In the genomic region with DNA sequence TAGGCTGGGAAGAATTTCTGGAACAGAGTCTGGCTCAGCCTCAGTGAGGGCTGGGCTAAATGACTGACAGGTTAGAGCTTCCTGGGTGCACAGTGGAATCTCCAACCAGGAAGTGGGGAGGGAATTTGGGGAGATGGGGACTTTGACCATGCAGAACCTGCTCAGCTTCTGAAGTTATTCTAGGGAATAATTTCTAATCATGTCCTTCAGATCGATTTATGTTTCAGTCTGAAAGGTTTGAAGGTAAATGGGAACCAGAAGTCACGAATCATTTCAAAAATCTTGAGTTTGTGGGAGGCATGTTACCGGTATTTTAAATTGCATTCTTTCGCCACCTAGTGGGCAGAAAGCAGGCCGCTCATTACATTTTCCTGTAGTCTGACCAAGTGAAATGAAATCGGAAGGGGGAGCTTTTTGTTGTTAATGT, we compare ENCODE assay signal across 8 mouse cellular contexts.
A peak's percentile ranks its signal among the peaks of the same experiment; 100 is the strongest.
DNase-seq lines count a peak whose midpoint lies in the region; ATAC-seq and TF ChIP-seq lines count a peak whose summit lies in the region.

No protein-coding gene starts in this region.

- 3% methylated on average over 6 of the region's 6 CpGs for WGBS in forebrain, postnatal 0 days
- WGBS in macrophage (ENCODE audit: missing documents) = 3% methylated on average over 6 of the region's 6 CpGs

- TF ChIP-seq CTCF in forebrain, postnatal 0 days (IDR thresholded peaks at IDR 0.05; ENCODE audit: low read depth) = peak; percentile 85
- peak; percentile 82 for TF ChIP-seq CTCF in left cerebral cortex, adult 2 months (IDR thresholded peaks at IDR 0.05)

- H3K4me3 ChIP-seq in forebrain, postnatal 0 days (ENCODE audit: low read depth, low read length) = peak overlapping the region; percentile 11; the same call in 1 of the 2 replicates
- H3K4me3 ChIP-seq in left cerebral cortex, adult 2 months = 0 out of 2 replicates have a peak overlapping the region, but pooled peaks have one; percentile 10
- H3K4me3 ChIP-seq in macrophage (ENCODE audit: inconsistent target) = no peak overlapping the region

- DNase-seq in adrenal gland, adult 18-20 months (ENCODE audit: low spot score in 2 of 2) = peak; percentile 32 to 35
- no peak for DNase-seq in adrenal gland, adult 8-10 months
- DNase-seq in c-Kit-positive CD71-positive TER-119-positive erythroid progenitor cells, embryonic 14.5 days (ENCODE audit: low spot score) = peak; percentile 62
- peak; percentile 84 for DNase-seq in forebrain, postnatal 0 days
- peak; percentile 87 for DNase-seq in induced T-regulatory cell, adult 2 months (ENCODE audit: low read depth)
- DNase-seq in left cerebral cortex, adult 2 months (ENCODE audit: extremely low spot score in 1 of 2, low spot score in 2 of 2) = peak; percentile 41 to 46
- DNase-seq in spleen, postnatal 10 days (ENCODE audit: low spot score in 2 of 2) = peak; percentile 13 to 52

- no peak overlapping the region for H3K27ac ChIP-seq in forebrain, postnatal 0 days (ENCODE audit: low read depth, low read length)
- 0 out of 2 replicates have a peak overlapping the region, but pooled peaks have one; percentile 26 for H3K27ac ChIP-seq in left cerebral cortex, adult 2 months
- H3K27ac ChIP-seq in macrophage = peak overlapping the region; percentile 92

- H3K27me3 ChIP-seq in forebrain, postnatal 0 days (ENCODE audit: insufficient read depth, low read length) = no peaks in the 10 kb centered on the region

- no peaks in the 10 kb centered on the region for H3K36me3 ChIP-seq in forebrain, postnatal 0 days (ENCODE audit: insufficient read depth)
- peaks cover 52% of the 10 kb centered on the region for H3K36me3 ChIP-seq in macrophage (ENCODE audit: inconsistent target)

- peaks cover 78% of the 10 kb centered on the region for H3K79me2 ChIP-seq in macrophage (ENCODE audit: inconsistent target)

- H3K9me3 ChIP-seq in forebrain, postnatal 0 days (ENCODE audit: low read length) = no peaks in the 10 kb centered on the region

- ATAC-seq in forebrain, postnatal 0 days = peak; percentile 66

- intact Hi-C loops in left cerebral cortex, adult 2 months (cut with DNase I) = loop anchor here (2.0 to 10.0 kb wide), 3 partner anchors 53 to 609 kb away; no protein-coding TSS in a partner anchor

- H3K4me1 ChIP-seq in forebrain, postnatal 0 days (ENCODE audit: insufficient read depth) = peaks cover 10% of the 10 kb centered on the region

- H3K4me2 ChIP-seq in forebrain, postnatal 0 days (ENCODE audit: low read depth) = peak overlapping the region; percentile 52

- H3K9ac ChIP-seq in forebrain, postnatal 0 days = no peak overlapping the region
